Mouse (Mus musculus): Measurements from ENCODE around the gene Chpf2.

Chpf2 gene

DNA sequence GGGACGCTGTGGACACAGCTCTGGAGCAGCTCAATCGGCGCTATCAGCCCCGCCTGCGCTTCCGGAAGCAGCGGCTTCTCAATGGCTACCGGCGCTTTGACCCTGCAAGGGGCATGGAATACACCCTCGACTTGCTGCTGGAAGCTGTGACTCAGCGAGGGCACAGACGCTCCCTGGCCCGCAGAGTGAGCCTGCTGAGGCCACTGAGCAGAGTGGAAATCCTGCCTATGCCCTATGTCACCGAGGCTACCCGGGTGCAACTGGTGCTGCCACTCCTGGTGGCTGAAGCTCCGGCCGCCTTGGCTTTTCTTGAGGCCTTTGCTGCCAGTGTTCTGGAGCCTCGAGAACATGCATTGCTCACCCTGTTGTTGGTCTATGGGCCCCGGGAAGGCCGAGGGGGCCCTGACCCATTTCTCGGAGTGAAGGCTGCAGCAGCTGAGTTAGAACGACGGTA is 4.8 kb downstream of the Chpf2 start:
- no peak for DNase-seq (ENCODE audit: low spot score in 2 of 2)

DNA sequence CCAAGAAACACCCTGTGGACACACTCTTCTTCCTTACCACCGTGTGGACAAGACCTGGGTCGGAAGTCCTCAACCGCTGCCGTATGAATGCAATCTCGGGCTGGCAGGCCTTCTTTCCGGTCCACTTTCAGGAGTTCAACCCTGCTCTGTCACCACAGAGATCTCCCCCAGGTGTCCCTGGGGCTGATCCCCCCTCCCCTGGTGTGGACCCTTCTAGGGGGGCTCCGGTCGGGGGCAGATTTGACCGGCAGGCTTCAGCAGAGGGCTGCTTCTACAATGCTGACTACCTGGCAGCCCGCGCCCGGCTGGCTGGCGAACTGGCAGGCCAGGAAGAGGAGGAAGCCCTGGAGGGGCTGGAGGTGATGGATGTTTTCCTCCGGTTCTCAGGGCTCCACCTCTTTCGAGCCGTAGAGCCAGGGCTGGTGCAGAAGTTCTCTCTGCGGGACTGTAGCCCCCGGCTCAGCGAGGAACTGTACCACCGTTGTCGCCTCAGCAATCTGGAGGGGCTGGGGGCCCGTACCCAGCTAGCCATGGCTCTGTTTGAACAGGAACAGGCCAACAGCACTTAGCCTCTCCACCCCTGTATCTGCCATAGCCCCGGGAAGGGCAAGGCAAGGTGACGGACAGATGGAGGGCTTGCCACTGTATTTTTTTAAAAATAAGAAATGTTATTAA is 5.4 kb downstream of the Chpf2 start:
- DNase-seq (ENCODE audit: low spot score in 2 of 2), result no peak

DNA sequence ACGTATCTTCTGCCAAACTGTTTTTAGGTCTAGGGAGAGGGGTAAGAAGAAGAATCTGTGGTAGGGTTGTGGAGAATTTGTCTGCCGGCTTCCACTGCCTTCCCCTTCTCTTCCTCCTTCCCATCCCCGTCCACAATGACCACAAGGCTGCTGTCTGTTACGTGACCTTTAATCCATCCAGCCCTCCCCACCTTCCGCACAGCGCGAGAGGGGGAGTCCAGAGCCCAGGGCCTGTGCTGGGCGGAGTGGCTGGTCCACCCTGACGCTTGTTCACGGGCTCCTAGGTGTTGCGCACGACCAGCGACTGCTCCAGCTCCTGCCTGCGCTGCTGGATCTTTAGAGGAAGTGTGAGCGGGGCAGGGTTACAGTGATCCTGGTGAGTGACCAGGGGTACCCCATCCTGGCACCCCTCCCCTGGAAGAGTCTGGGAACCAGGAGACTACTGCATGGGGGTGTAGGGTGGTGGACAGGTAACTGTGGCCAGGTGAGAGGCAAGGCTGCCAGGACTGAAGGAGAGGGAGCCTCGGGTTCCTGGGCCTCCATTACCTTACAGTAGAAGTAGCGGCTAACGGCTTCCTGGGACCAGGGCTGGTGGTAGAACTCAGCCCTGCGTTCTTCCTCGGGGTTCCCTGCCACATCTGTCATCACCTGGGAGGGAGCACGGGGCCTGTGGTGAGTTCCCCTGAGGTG is 6.1 kb downstream of the Chpf2 start:
- no peak for DNase-seq (ENCODE audit: low spot score in 2 of 2)

DNA sequence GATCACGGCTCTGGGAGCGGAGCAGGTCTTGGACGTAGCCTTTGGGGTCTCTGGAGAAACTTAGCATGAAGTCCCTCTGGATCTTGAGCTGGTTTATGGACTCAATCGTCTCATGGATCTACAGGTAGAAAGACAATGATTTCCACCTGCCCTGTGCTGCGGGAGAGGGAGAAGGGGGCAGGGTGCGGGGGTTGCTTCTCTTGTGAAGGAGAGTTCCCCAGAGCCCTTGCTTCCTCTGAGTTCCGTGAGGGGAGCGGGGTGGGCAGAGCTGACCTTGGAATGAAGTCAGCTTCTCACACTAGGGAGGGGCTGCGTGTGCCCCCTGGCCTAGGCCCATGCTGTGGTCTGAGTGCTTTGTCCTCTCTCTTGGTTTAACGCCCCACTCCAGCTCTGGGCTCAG is 6.7 kb downstream of the Chpf2 start:
- no peak for DNase-seq (ENCODE audit: low spot score in 2 of 2)

DNA sequence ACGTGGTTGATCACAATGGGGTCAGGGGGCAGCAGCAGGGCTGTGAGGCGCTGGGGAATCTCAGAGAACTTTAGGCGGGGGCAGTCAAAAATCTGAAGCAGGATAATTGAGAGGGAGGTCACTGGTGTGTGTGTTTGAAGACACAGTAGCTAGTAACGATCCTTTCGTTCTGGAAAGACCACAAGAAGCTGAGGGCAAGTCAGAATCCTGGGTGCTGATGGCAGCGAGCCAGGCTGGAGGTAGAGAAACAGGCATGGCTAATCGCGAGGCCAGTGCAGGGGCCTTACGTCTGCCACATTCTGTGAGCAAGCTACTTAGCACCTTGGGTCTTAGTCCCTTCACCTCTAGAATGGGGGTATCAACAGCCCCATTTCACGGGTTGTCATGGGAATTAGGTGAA is 7.4 kb downstream of the Chpf2 start:
- DNase-seq (ENCODE audit: low spot score in 2 of 2), result no peak

DNA sequence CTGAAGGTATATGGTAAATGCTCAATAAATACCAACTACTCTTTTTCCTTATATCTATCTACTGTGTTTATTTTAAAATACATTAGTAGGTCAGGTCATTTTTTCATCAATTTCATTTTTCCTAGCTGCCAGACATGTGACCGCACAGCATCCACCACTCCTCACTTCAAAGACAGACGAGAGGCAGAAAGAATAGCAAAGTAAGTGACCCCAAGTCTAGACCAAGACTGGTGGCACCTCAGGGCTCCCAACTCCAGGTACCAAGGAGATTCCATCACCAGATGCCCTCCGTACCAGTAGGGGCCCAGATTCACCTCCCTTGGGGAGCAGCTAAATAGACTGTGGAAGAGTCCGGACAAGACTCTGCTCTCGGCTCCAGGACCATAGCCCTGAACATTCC is 7.8 kb downstream of the Chpf2 start:
- DNase-seq (ENCODE audit: low spot score in 2 of 2), result no peak

DNA sequence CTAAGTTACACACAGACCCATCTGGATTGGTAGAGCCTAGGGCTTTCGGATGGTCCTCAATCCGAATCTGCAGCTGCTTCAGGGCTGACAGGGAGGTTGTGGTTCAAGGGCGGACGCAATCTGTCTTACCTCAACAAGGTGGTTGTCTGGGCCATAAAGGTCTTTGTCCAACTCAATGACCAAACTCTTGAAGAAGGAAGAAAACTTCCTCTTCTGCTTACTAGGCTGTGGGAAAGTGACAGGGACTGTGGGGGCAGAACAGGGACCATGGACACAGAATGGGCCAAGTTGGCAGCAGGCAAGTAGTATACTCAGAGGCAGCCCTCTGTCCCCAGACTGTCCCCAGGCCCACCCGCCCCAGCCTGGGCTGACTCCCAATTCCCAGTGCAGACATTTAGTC is 8.7 kb downstream of the Chpf2 start:
- no peak for DNase-seq (ENCODE audit: low spot score in 2 of 2)

DNA sequence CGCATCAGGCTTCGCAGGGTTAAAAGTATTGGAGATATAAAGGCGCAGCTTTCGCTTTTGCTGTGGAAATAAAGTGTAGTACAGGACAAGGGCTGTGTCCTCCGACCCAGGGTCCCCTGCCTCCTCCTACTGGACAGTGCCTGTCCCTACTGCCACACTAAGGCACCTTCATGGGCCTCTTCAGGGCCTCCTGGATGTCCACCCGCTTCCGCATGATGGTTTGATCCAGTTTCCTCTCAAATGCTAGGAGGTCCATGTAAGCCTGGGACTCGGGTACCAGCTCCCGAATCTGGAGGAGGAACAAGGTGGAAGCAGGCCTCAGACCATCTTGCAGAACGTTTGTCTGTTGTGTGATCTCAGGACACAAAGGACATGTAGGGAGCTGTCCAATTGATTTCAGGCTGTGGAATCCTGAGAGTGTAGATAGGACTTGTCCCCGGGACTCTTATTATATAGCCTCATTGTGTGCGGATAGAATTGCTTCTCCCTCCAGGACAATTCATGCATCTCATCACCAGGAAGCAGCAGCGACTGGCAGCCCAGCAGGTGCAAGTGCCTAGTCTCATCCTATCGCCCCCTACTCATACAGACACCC is 9.3 kb downstream of the Chpf2 start:
- DNase-seq (ENCODE audit: low spot score in 2 of 2), result no peak

DNA sequence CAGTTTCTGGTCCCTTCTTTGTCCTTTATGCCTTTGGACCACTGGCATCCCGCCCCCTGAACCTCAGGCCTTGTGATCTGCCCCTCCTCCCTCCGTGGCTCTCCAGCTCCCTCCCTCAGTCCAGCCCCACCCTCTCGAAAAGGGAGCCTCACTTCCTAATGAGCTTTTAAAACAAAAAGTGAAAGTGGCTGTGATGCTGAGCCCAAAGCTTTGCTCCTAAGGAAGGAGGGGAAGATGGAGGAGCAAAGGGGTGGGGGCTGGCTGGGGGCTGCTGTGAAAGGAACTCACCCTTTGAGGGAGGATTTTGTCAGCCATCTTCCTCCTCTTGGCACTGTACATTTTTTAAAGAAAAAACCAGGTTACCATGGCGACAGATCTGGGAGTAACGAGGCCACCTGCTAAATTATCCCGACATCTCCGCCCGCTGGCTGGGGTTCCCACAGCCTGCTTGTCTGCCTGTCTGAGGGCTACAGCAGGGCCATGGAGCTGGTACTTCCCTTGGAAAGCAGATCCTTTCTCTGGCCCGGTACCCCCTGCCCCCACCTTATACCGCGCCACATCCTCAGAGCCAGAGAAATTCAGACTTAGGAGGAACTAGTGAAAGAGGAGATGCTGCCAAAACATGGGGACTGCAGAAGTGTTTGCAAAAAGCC is 10.1 kb downstream of the Chpf2 start:
- peak in 1 of 2 experiments; percentile 33 for DNase-seq (ENCODE audit: low spot score in 2 of 2)

DNA sequence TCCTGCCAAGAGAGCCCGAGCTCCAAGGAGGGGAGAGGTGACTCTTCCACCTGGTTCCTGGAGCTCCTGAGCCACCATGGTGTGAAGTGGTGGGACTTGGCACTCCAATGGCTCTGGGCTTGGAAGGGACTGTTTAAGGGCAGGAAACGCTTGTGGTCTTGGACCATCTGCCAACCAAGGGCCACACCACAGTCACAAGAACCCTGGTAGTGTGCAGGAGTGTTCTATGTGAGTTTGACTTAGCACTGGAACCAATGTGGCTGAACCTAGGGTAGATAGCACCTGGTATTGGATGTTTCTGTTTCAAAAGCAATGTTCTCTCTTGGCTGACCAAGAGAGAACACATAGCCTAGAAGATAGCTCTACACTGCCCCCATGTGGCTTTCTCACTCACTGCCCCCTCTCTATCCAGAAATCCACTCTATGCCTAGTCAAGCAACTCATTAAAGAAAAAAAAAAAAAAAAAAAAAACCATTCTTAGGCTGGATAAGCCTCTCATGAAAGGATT is 10.7 kb downstream of the Chpf2 start:
- DNase-seq (ENCODE audit: low spot score in 2 of 2), result peak; percentile 77 to 84

DNA sequence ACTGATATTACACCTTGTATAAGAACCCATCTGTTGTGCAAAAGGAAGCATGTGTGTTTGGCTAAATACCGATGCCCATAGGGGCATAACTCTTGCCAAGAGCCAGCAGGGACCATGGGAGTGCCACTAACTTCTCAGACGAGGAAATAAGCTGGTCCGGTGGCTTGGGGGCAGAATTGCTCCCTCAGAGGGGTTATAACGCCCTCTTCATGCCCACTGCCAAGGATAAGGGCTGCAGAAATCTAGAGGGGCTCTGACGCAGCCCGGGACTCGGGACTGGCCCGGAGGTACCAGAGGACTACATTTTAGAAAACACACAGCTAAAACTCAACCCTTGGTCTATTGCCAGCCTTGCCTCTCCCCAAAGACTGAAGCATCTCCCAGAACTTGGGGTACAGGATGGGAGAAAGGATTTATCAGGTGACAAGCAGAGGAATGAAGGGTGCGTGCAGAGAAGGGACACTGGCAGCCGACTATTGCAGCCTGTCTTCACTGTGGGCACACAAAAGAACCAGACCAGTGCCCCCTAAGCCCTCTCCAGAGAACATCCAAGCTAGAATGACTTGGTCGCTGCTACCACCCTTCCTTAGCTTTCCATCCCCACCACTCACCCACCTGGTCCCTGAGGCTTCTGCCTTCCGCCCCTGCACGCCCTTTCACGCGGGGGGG is 11.5 kb downstream of the Chpf2 start:
- DNase-seq (ENCODE audit: low spot score in 2 of 2), result no peak

DNA sequence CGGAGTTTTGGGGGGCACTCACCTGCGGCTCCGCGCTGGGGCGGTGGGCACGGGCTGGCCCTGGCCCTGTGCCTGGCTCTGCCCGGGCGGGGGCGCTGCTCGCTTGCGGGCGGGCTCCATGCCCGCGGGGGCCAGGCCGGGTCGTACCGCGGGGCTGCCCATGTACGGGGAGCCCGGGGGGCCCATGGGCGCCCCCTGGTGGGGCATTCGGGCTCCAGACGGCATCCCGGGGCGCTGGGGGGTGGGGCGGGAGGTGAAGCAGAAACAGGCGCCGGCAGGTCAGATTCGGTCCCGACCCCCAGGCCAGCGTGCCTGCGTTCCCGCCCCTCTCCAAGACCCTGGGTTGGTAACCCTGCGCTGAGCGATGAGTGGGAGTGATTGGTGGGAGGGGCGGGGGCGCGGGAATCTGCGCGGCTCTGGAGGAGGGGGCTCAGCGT is 12.0 kb downstream of the Chpf2 start:
- peak; percentile 46 to 67 for DNase-seq (ENCODE audit: low spot score in 2 of 2)

DNA sequence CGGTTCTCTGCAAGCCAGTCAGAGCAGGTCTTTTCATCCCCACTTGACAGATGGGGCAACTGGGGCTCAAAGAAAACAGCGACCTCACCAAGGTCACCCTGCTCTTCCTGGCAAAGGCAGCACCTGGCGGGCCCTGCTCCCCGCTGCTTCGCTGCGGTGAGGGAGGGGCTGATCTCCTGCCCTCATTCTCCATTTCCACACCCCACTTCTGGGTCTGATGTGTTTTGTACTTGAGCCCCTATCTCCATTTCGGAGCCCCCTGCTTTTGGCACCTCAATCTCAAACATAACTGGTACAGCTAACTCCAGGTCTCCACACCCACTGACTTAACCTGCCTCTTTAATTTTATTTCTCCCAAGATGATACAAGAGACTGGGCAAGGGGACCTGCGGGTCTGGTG is 12.6 kb downstream of the Chpf2 start:
- DNase-seq (ENCODE audit: low spot score in 2 of 2), result no peak

DNA sequence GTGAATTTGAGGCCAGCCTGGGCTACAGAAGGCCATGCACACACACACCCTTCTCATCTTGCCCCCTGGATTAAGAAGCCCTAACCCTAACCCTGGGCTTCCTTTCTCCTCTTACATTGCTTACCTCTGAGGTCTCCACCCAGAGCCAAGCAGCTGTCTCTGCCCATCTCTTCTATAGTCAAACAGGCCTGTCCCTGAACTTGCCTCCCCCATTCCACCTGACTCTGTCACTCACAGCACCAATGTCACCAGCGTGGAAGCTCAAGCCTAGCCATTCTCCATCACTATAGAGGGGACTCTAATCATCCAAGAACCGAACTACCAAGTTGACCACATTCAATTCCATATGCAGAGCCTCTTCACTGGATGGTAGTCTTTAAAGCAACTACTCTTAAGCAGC is 13.7 kb downstream of the Chpf2 start:
- DNase-seq (ENCODE audit: low spot score in 2 of 2), result no peak

DNA sequence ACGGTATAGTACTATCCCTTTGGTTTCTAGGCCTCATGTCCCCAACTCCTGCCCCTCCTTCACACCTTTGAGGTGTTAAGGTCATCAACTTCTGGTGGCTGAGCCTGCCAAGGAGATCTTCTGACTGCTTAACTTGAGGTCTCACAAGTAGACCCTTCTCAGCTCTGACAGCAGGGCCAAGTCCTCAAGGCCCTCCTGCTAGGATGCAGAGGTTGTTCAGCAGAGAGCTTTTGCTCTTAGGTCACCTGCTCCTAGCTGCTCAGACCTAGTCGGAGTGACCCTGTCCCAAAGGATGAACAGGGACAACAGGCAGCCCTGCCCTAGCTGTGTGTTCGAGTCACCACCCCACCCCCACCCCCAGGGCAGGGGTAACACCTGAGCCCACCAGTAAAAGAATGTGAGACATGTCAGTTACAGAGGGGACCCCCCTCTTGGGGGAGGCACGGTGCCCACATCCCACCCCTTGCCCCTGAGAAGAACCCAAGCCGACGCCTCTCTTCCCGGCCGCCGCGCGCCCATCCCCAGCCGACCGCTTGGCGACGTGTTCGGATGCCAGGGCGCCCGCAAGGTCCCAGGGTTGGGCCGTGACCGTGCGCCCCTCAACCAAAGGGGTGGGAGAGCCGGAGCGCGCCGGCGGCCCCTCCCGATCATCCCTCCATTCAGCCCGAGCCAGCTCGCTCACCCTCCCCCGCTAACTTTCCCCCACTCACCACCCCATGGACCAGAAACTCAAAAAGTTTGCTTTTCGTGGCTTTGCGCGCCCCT is 14.7 kb downstream of the Chpf2 start:
- DNase-seq (ENCODE audit: low spot score in 2 of 2), result no peak

DNA sequence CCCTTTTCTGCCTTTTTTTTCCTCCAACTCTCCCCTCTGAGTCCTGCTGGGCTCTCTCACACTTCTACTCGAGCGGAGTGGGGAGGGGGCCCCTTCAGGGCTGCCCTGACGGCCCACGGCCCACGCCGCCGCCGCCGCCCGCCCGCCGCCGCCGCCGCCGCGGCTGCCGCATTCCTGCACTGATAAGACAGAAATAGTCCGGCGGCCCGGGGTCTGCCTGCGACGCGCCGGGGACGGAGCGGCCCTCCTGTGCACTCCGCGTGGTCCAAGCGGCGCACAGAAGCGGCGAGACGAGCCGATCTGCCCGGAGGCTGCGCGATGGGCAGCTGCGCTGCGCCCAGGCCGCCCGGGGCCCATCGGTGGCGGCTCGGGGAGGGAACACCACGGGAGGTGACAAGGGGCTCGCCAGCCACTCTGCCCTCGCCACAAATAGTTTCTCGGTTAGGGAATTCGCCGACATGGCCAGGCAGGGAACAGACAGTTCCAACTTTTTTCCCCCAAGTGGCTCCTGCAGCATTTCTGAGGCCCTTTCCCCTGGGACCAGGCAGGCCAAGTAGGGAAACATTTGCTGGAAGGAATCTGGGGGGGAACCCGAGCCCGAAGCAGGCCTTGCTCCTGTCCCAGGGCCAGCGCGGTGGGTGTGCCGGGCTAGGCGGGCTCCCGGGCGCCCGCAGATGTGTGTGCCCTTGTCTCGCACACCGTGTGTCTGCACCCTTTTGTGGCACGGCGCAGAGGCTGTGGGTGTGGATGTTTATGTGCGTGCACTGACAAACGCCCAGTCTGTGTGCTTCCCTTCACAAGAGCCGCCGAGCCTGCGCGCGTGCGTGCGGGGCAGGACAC is 15.6 kb downstream of the Chpf2 start:
- no peak for DNase-seq (ENCODE audit: low spot score in 2 of 2)

DNA sequence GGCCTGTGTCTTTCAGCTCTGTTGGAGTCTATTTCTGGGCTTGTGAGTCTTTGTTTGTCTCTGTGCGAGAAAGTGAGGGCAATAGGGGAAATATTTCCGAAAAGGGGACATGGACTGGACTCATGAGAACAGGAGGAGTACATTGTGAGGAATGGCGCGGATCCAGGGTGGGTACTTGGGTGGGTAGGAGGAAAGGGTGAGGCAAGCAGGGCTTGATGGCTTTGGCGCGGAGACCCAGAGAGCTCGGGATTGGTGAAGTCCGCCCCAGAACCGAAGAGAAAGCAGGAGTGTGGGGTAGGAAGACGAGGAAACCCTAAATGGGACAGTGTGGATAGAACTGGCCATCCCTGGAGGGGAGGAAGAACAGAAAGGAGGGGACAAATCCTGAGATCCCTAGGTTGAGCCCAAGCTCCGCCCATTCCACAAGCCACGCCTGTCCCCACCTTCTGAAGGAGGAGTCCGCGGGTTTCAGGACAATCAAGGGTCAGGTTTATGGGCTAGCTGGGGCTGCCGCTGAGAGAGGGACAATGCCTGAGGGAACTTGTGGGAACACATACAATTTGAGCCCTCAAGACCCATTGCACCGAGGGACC is 16.3 kb downstream of the Chpf2 start:
- DNase-seq (ENCODE audit: low spot score in 2 of 2), result no peak

DNA sequence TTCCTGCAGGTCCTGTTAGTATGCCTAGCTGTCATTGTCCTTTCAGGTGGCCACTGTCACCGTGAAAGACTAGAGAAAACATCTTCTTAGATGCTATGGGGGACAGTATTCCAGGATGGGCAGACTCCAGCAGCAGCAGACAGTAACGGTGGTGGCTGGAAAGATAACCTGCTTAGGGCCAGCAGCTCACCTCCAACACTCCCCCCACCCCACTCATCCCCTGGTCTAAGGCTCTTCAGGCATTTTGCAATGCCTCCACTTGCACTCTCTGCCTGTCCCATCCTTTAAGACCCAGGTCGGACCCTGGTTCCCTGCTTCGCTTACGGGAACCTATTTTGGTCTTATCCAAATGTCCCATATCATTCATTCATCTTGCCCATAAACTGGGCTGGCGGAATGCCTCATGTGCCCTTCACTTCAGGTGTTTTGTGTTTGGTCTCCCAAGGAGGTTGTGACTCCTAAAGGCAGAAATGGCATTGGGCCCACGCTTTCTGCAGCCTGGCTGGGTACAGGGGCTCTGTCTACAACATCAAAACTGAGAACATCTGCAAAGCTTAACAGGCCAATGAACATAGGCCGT is 17.0 kb downstream of the Chpf2 start:
- DNase-seq (ENCODE audit: low spot score in 2 of 2), result no peak

DNA sequence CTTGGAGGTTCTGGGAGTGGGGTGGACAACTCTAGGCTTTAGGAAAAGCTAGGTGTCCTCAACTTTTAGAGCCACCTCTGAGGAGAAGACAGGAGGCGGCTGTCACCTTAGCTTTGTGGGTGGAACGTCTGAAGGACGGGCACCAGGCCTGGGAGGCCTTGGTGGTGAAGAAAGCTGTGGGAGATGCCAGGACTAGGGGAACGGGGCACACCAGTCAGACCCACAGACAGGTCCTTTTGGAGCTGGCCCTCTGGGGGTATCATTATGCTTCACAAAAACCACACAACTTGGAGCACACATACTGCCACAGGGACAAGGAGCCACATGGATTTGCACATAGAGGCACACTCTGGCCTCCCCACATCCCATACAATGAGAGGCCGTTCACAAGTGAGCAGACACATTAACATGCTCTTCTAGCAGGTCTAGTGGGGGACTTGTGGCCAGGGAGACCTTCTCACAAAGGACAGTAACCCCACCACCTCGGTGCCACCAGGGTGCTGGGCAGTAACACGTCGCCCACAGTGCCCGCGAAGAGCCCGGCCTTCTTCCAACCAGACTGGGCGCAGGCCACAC is 17.6 kb downstream of the Chpf2 start:
- peak in 1 of 2 experiments; percentile 31 for DNase-seq (ENCODE audit: low spot score in 2 of 2)
